Comparison of ENCODE assay signal across 15 mouse cellular contexts in genomic region chr2:66762905-66763304, GRCm38 (mm10). TPM values are rescaled to one million over a fixed set of nuclear protein-coding genes. Genes with fewer than 3 reads are reported as not detected.
DNase-seq lines count a peak whose midpoint lies in the region; ATAC-seq and TF ChIP-seq lines count a peak whose summit lies in the region.
"Had no signal": no experiment of that assay in that cellular context is flagged by ENCODE, and none has a peak within 500 bp of the region (broad histone marks: within the 10 kb centered on the region; RNA-seq: fewer than 3 reads in every experiment).

No protein-coding gene starts in this region.

- no peaks in the 10 kb centered on the region for H3K27me3 ChIP-seq in heart, postnatal 0 days (ENCODE audit: control insufficient read depth, insufficient read depth, low read length)
- no peaks in the 10 kb centered on the region for H3K27me3 ChIP-seq in heart, embryonic 11.5 days (ENCODE audit: control insufficient read depth, insufficient read depth, low read length)
- no peaks in the 10 kb centered on the region for H3K27me3 ChIP-seq in liver, adult 2 months (ENCODE audit: control insufficient read depth, insufficient read depth, low read length)
- no peaks in the 10 kb centered on the region for H3K27me3 ChIP-seq in liver, embryonic 11.5 days (replicated peaks; ENCODE audit: control insufficient read depth, insufficient read depth, low read length)
- H3K27me3 ChIP-seq: CH12.LX; forebrain, embryonic 12.5 days; lung, embryonic 15.5 days had no signal

- H3K9ac ChIP-seq in heart, postnatal 0 days (replicated peaks; ENCODE audit: low read depth, low read length): no peak overlapping the region
- no peak overlapping the region for H3K9ac ChIP-seq in heart, embryonic 11.5 days (ENCODE audit: low read depth, low read length)
- H3K9ac ChIP-seq in liver, adult 2 months (ENCODE audit: low read depth, low read length): no peak overlapping the region
- no peak overlapping the region for H3K9ac ChIP-seq in liver, embryonic 11.5 days (ENCODE audit: low read depth, low read length)
- H3K9ac ChIP-seq: forebrain, embryonic 12.5 days; hindbrain, embryonic 14.5 days; lung, embryonic 15.5 days had no signal

- H3K79me2 ChIP-seq in liver, adult 2 months (ENCODE audit: control insufficient read depth, insufficient read depth, low read length): no peaks in the 10 kb centered on the region

- no peak for TF ChIP-seq EP300 in heart, postnatal 0 days (IDR thresholded peaks at IDR 0.05; ENCODE audit: low read depth)

- H3K4me2 ChIP-seq in heart, postnatal 0 days (ENCODE audit: low read depth, low read length): no peak overlapping the region
- H3K4me2 ChIP-seq in heart, embryonic 11.5 days: no peak overlapping the region
- H3K4me2 ChIP-seq in liver, embryonic 11.5 days: no peak overlapping the region
- H3K4me2 ChIP-seq: forebrain, embryonic 12.5 days; hindbrain, embryonic 14.5 days; lung, embryonic 15.5 days had no signal

- no peak overlapping the region for H3K27ac ChIP-seq in heart, postnatal 0 days (ENCODE audit: low read depth)
- H3K27ac ChIP-seq in heart, embryonic 11.5 days (ENCODE audit: low read depth, low read length): no peak overlapping the region
- no peak overlapping the region for H3K27ac ChIP-seq in liver, adult 2 months (replicated peaks; ENCODE audit: insufficient read depth, low read depth, low read length)
- no peak overlapping the region for H3K27ac ChIP-seq in liver, embryonic 11.5 days (ENCODE audit: low read depth, low read length)
- H3K27ac ChIP-seq: forebrain, embryonic 12.5 days; hindbrain, embryonic 14.5 days; lung, embryonic 15.5 days had no signal

- no peak for DNase-seq in heart, postnatal 0 days (ENCODE audit: low spot score)
- peak; percentile 12 for DNase-seq in liver, adult 2 months (ENCODE audit: extremely low read depth, low read depth, low spot score)
- no peak for DNase-seq in liver, embryonic 11.5 days (ENCODE audit: low spot score)
- DNase-seq in ES-CJ7 (ENCODE audit: low read depth, low spot score) (peak; percentile 25), adipocyte (ENCODE audit: low spot score) (peak; percentile 20)
- DNase-seq in ovary, postnatal 10 days (ENCODE audit: low spot score): no peak
- no peak for DNase-seq in cerebellum, adult 11-12 months
- DNase-seq: cerebellum, adult 9-11 months; gastrocnemius, postnatal 14 days; midbrain, embryonic 14.5 days had no signal

- no peak for ATAC-seq in heart, postnatal 0 days (ENCODE audit: insufficient read depth, low read depth)
- no peak for ATAC-seq in heart, embryonic 11.5 days (replicated peaks; ENCODE audit: insufficient number of reproducible peaks, low FRiP score, low TSS enrichment)
- no peak for ATAC-seq in liver, embryonic 11.5 days (replicated peaks; ENCODE audit: low FRiP score)

- H3K36me3 ChIP-seq in heart, postnatal 0 days (replicated peaks; ENCODE audit: control insufficient read depth, insufficient read depth, low read length): no peaks in the 10 kb centered on the region
- H3K36me3 ChIP-seq in heart, embryonic 11.5 days (ENCODE audit: control insufficient read depth, insufficient read depth, low read length): no peaks in the 10 kb centered on the region
- H3K36me3 ChIP-seq in liver, adult 2 months (ENCODE audit: control insufficient read depth, insufficient read depth, low read length): no peaks in the 10 kb centered on the region
- no peaks in the 10 kb centered on the region for H3K36me3 ChIP-seq in liver, embryonic 11.5 days (ENCODE audit: control insufficient read depth, insufficient read depth, low read length)
- H3K36me3 ChIP-seq: forebrain, embryonic 12.5 days; lung, embryonic 15.5 days had no signal

- no peaks in the 10 kb centered on the region for H3K9me3 ChIP-seq in heart, postnatal 0 days (replicated peaks; ENCODE audit: control insufficient read depth, low read length)
- no peaks in the 10 kb centered on the region for H3K9me3 ChIP-seq in heart, embryonic 11.5 days (replicated peaks; ENCODE audit: control insufficient read depth, low read length)
- H3K9me3 ChIP-seq in liver, embryonic 11.5 days (ENCODE audit: control insufficient read depth, low read length): no peaks in the 10 kb centered on the region
- H3K9me3 ChIP-seq: forebrain, embryonic 12.5 days; lung, embryonic 15.5 days had no signal

- no peaks in the 10 kb centered on the region for H3K4me1 ChIP-seq in heart, postnatal 0 days (ENCODE audit: control insufficient read depth, insufficient read depth)
- no peaks in the 10 kb centered on the region for H3K4me1 ChIP-seq in heart, embryonic 11.5 days (ENCODE audit: control insufficient read depth, insufficient read depth, low read length)
- H3K4me1 ChIP-seq in liver, adult 2 months (ENCODE audit: control insufficient read depth, insufficient read depth, low read length): no peaks in the 10 kb centered on the region
- H3K4me1 ChIP-seq in liver, embryonic 11.5 days (replicated peaks; ENCODE audit: control insufficient read depth, insufficient read depth, low read length): no peaks in the 10 kb centered on the region
- H3K4me1 ChIP-seq: forebrain, embryonic 12.5 days had no signal

- TF ChIP-seq CTCF in heart, postnatal 0 days (IDR thresholded peaks at IDR 0.05; ENCODE audit: low read depth): peak; percentile 29; the same call in 1 of the 2 replicates
- TF ChIP-seq CTCF in liver, adult 2 months (IDR thresholded peaks at IDR 0.05; ENCODE audit: low read depth, low read length): peak; percentile 21

- no peak for TF ChIP-seq POLR2A in liver, adult 2 months (IDR thresholded peaks at IDR 0.05; ENCODE audit: extremely low read depth, insufficient read depth, low read length)

- H3K4me3 ChIP-seq in heart, postnatal 0 days (ENCODE audit: low read depth, low read length): no peak overlapping the region
- no peak overlapping the region for H3K4me3 ChIP-seq in heart, embryonic 11.5 days (ENCODE audit: low read depth, low read length)
- no peak overlapping the region for H3K4me3 ChIP-seq in liver, adult 2 months (ENCODE audit: insufficient read depth, low read depth, low read length)
- no peak overlapping the region for H3K4me3 ChIP-seq in liver, embryonic 11.5 days (ENCODE audit: low read depth, low read length)
- H3K4me3 ChIP-seq: forebrain, embryonic 12.5 days; lung, embryonic 15.5 days had no signal

RNA-seq across cellular contexts. Expression of gene Scn7a, which starts 21.8 kb away (rescaled TPM):
- total RNA-seq in heart, postnatal 0 days (2014; rRNA removed; ENCODE audit: low replicate concordance): 2.6 and 3.6 TPM in 2 replicates
- 1.2 TPM in 2 replicates for polyA plus RNA-seq in heart, postnatal 0 days (2015; fragmentation: Nextera tagmentation; extraction: Ambion mirVana)
- 0.92 and 2.2 TPM in 2 replicates for polyA plus RNA-seq in heart, embryonic 11.5 days (2014; fragmentation: Nextera tagmentation; extraction: Ambion mirVana)
- total RNA-seq in liver, adult 2 months (2014; rRNA removed): 0.55 and 0.60 TPM in 2 replicates
- polyA plus RNA-seq in liver, adult 2 months (2012; rRNA removed): 0.01 and 0.02 TPM in 2 replicates
- 0.04 and 0.08 TPM in 2 replicates for polyA plus RNA-seq in liver, embryonic 11.5 days (2014; fragmentation: Nextera tagmentation; extraction: Ambion mirVana)
- total RNA-seq: CH12.LX had no signal
- polyA plus RNA-seq: forebrain, embryonic 12.5 days had no signal

Comparison
In these comparisons a context has a peak if more than half of its experiments do, and no peak if none do; other contexts are left out.
1. DNase-seq: peak in liver, adult 2 months (single experiment), ES-CJ7 (single experiment) and adipocyte (single experiment); none in heart, postnatal 0 days (single experiment), liver, embryonic 11.5 days (single experiment), ovary, postnatal 10 days (single experiment) and cerebellum, adult 11-12 months (single experiment).